Mouse (Mus musculus) hindbrain, embryonic 14.5 days (tissue): ENCODE measurements around the gene Gclc. TPM values are rescaled to one million over a fixed set of nuclear protein-coding genes. Genes with fewer than 3 reads are reported as not detected.

Experiments used
- ATAC-seq: fragments of 200-750 bp; cut with Nextera tagmentation; 2 replicates; pipeline ENCODE4 v1.8.0; 2017; ENCODE audit warnings: moderate number of reproducible peaks, mild to moderate bottlenecking, moderate TSS enrichment, moderate library complexity; ENCODE audit not compliant: low FRiP score
- DNase-seq: peaks from one replicate; pipeline ENCODE4 v3.0.0-alpha.2; 2015; ENCODE audit warnings: low spot score
- H3K27ac ChIP-seq: fragments of 300-500 bp; sonication (generic); 2 replicates; pipeline ENCODE4 v1.5.1; 2014; ENCODE audit warnings: mild to moderate bottlenecking, moderate library complexity
- H3K27me3 ChIP-seq: fragments of 300-500 bp; sonication (generic); 2 replicates; pipeline ENCODE4 v1.6.1; 2014; ENCODE audit warnings: mild to moderate bottlenecking, low read length, mixed read lengths; ENCODE audit not compliant: control insufficient read depth, insufficient read depth
- H3K36me3 ChIP-seq: fragments of 300-500 bp; sonication (generic); replicated peaks from 2 replicates; pipeline ENCODE4 v1.6.1; 2014; ENCODE audit not compliant: control insufficient read depth, insufficient read depth
- H3K4me1 ChIP-seq: fragments of 300-500 bp; sonication (generic); replicated peaks from 2 replicates; pipeline ENCODE4 v1.6.1; 2014; ENCODE audit warnings: antibody characterized with exemption, low read length, mixed read lengths; ENCODE audit not compliant: control insufficient read depth, insufficient read depth
- H3K4me2 ChIP-seq: fragments of 300-500 bp; sonication (generic); replicated peaks from 2 replicates; pipeline ENCODE4 v1.6.1; 2014; ENCODE audit warnings: mild to moderate bottlenecking, moderate library complexity
- H3K4me3 ChIP-seq: fragments of 300-500 bp; sonication (generic); replicated peaks from 2 replicates; pipeline ENCODE4 v1.5.1; 2014; ENCODE audit warnings: mild to moderate bottlenecking, low read length
- H3K9ac ChIP-seq: fragments of 300-500 bp; sonication (generic); 2 replicates; pipeline ENCODE4 v1.6.1; 2014
- H3K9me3 ChIP-seq: fragments of 300-500 bp; sonication (generic); 2 replicates; pipeline ENCODE4 v1.6.1; 2016; ENCODE audit warnings: low read length; ENCODE audit not compliant: control insufficient read depth
- WGBS: fragments of 180-500 bp; shearing (Covaris S2); extraction: QIAGEN DNeasy Blood & Tissue Kit; methylation state at CpG from one replicate; pipeline ENCODE4 v1.1.7; 2014; 5-methylcytosine and 5-hydroxymethylcytosine counted together
- polyA plus RNA-seq: library from polyadenylated mRNA; unstranded; fragments of >200 nt; fragmentation: Nextera tagmentation; extraction: Ambion mirVana; gene quantifications from 2 replicates; pipeline ENCODE4 v1.2.1, GENCODE M21; 2014

Gene Gclc
- polyA plus RNA-seq, 1 experiment from 2014 or later = 21.7 TPM

DNA sequence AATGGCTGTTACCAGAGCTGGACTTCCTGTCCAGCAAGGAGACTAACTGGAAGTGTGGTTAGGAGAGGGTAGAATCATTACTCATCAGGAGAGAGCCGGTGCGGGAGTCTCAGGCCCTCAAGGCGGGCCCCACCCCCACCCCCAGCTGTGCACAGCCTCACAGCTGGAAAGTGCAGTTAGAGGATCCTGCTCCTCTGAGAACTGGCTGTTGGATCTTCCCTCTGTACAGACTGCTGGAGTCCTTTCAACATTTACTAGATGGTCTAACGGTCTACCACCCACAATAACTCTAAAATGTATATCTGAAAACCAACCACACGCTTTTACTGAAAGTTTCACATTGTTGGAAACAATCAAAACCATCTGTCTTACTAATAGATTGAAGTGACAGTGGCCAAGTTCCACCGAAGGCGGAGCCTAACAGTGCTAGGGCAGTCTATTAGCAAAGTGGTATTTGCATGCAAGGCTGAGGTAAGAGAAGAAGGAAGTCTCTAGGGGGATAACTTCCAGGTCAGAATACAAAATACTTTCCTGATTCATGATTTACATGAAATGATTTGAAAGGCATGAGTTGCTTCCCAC, 71.1 kb downstream of the Gclc start:
- no peak overlapping the region for H3K9ac ChIP-seq
- no peaks in the 10 kb centered on the region for H3K36me3 ChIP-seq
- no peak overlapping the region for H3K27ac ChIP-seq
- ATAC-seq = no peak; the same call in 1 of the 2 replicates
- H3K4me1 ChIP-seq = no peaks in the 10 kb centered on the region
- no peak overlapping the region for H3K4me3 ChIP-seq
- no peak for DNase-seq
- no peak overlapping the region for H3K4me2 ChIP-seq
- H3K27me3 ChIP-seq = no peaks in the 10 kb centered on the region
- H3K9me3 ChIP-seq = 0 out of 2 replicates have a peak, but pooled peaks cover 3% of the 10 kb centered on the region
- WGBS = 15% methylated on average over 7 of the region's 7 CpGs

DNA sequence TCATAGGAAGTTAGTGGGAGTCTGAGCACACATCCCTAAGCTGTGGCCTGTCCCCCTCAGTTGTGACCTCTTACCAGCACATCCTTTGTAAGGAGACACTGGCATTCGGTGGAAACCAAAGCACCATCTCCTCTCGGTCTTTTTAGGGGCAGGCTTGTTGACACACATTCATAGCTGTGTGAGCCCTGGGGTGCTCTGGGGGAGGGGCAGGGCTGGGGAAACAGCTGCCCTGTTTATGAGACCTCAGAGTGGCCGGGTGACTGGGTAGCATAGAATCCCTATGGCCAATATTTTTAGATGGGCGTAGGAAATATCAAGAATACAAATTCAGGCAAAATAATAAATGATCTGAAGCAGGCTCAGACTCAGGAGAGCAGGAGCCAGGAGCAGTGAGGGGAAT, 71.9 kb downstream of the Gclc start:
- ATAC-seq = no peak
- no peak for DNase-seq
- Histone ChIP-seq H3K27ac (no peak overlapping the region), H3K36me3 (no peaks in the 10 kb centered on the region), H3K4me1 (no peaks in the 10 kb centered on the region), H3K4me3 (no peak overlapping the region), H3K27me3 (no peaks in the 10 kb centered on the region), H3K9me3 (no peaks in the 10 kb centered on the region), H3K4me2 (no peak overlapping the region), H3K9ac (no peak overlapping the region)
- 38% methylated on average over 4 of the region's 4 CpGs for WGBS

DNA sequence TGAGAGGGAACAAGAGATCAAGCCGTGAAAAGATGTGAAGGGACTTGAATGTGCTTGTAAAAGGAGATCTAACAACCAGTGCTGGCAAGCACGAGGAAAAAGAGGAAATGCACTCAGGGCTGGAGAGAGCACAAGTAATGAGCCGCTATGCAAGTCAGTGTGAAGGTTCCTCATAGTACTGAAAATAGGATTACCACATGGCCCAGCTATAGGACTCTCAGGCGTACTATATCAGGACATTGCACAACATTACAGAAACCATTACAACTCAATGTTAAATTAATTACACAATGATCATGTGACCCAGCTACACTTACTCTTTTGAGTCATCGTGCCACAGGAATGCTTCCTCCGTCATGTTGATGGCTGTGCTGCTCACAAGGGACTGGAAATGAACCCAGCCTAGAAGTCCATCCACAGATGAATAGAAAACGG, 74.2 kb downstream of the Gclc start:
- no peaks in the 10 kb centered on the region for H3K36me3 ChIP-seq
- ATAC-seq (no peak), DNase-seq (no peak)
- no peak overlapping the region for H3K4me2 ChIP-seq
- no peak overlapping the region for H3K9ac ChIP-seq
- no peaks in the 10 kb centered on the region for H3K27me3 ChIP-seq
- 73% methylated on average over 7 of the region's 7 CpGs for WGBS
- no peaks in the 10 kb centered on the region for H3K9me3 ChIP-seq
- H3K4me1 ChIP-seq = no peaks in the 10 kb centered on the region
- H3K27ac ChIP-seq = no peak overlapping the region
- no peak overlapping the region for H3K4me3 ChIP-seq

DNA sequence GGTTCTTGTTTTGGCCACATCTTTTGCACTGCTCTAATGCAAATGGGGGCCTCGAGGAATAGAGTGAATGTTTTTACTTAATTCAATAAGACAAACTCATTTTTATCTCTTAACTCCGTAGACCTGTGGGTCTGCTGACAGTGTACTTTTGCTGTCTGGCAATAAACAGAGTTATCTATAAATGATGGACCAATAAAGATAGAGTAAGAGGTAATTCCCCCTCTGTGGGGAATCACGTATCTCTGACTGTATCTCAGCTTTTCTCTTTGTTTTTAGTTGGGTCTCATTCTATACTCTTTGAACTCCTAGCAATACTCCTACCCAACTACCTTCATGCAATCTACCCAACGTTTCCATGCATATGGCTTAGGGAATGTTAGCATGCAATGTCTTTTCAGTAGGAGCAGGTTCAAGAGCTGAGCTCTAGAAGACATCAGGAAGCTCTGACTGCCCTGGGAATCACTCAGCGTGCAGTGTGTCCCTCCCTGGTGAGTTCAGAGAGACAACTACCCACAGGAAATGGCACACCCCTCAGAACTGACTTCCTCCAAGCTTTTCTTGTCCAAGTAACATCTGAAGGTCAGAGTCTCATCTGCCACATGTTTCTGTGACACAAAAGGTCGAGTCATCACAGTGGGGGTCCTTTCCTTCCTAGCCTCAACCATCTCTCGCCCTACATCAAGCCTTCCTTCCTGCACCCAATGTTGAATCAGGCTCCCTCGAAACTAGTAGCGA, 80.1 kb downstream of the Gclc start:
- ATAC-seq (no peak), DNase-seq (no peak)
- WGBS = 72% methylated on average over 9 of the region's 9 CpGs
- no peak overlapping the region for H3K4me2 ChIP-seq
- H3K27me3 ChIP-seq = no peaks in the 10 kb centered on the region
- no peaks in the 10 kb centered on the region for H3K9me3 ChIP-seq
- H3K36me3 ChIP-seq = no peaks in the 10 kb centered on the region
- H3K4me3 ChIP-seq = no peak overlapping the region
- H3K27ac ChIP-seq = no peak overlapping the region
- no peaks in the 10 kb centered on the region for H3K4me1 ChIP-seq
- no peak overlapping the region for H3K9ac ChIP-seq

DNA sequence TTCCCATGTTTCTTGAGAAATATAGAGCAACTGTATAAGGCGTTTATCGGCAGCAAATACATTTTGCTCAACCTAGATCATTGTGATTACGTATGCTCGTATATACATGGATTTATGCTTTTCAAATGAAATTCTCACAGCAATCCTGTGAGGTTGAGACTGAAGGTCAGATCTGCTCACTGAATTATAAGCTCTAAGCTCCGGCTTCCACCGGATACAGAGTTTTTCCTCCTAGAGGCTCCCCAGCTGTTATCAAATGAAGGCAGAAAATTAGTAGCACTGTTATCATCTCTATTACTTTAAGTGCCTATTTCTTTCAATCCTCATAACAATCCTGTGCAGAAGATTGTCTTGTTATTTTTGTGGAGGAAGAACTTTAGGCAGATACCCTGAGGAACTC, 80.8 kb downstream of the Gclc start:
- no peaks in the 10 kb centered on the region for H3K4me1 ChIP-seq
- H3K27ac ChIP-seq = no peak overlapping the region
- no peaks in the 10 kb centered on the region for H3K9me3 ChIP-seq
- H3K27me3 ChIP-seq = no peaks in the 10 kb centered on the region
- ATAC-seq (no peak), DNase-seq (no peak)
- no peak overlapping the region for H3K4me2 ChIP-seq
- no peaks in the 10 kb centered on the region for H3K36me3 ChIP-seq
- no peak overlapping the region for H3K4me3 ChIP-seq
- H3K9ac ChIP-seq = no peak overlapping the region
- 94% methylated on average over 6 of the region's 6 CpGs for WGBS

DNA sequence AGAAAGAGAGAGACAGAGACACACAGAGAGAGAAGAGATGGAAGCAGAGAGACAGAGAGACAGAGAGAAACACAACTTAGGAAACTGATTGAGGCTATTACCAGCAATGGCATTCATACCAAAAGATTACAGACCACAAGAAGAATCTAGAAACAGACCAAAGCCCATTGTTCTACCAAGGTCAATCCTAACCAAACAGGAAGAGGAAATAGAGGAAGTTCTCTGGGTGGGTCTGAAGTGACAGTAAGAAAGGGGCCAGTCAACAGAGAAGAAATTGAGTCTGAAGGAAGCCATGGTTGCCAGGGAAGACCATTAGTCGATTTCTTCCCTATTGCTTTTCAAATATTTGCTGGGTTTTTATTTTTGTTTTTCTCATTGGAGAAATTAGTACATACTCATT, 81.4 kb downstream of the Gclc start:
- ATAC-seq = no peak
- Histone ChIP-seq H3K4me2 (no peak overlapping the region), H3K27ac (no peak overlapping the region), H3K36me3 (no peaks in the 10 kb centered on the region), H3K27me3 (no peaks in the 10 kb centered on the region), H3K4me3 (no peak overlapping the region), H3K9me3 (no peaks in the 10 kb centered on the region), H3K4me1 (no peaks in the 10 kb centered on the region), H3K9ac (no peak overlapping the region)
- WGBS = 90% methylated on average over 1 of the region's 1 CpGs
- no peak for DNase-seq

DNA sequence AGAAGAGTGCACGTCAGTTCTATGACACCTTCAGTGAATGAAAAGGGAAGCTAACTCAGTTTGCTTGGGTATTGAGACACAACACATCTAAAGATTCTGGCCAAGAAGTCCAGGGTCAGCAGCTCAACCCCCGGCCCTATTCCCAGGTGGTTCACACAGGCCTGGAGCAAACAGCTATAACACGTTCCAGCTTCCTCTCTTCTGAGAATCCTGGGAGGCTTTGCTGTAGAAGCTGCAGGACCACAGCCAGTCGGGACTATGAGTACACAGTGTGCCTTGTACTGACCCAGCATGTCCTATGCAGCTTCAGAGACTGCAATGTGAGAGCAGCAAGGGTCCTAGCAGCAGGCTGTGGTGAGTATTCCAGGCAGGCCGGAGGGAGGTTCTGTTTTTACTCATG, 84.3 kb downstream of the Gclc start:
- 80% methylated on average over 5 of the region's 5 CpGs for WGBS
- Histone ChIP-seq H3K27me3 (no peaks in the 10 kb centered on the region), H3K36me3 (no peaks in the 10 kb centered on the region), H3K27ac (no peak overlapping the region), H3K4me3 (no peak overlapping the region), H3K9ac (no peak overlapping the region), H3K4me1 (no peaks in the 10 kb centered on the region), H3K4me2 (no peak overlapping the region), H3K9me3 (no peaks in the 10 kb centered on the region)
- no peak for ATAC-seq
- no peak for DNase-seq

Other genes with a start within 250 kb of the Gclc start
- gene Lrrc1, start 209.7 kb upstream of the Gclc start, polyA plus RNA-seq = 6.4 and 7.0 TPM in 2 replicates
- gene Klhl31, start 118.0 kb upstream of the Gclc start, polyA plus RNA-seq = 0.41 and 0.47 TPM in 2 replicates
- 73.5 and 79.3 TPM in 2 replicates for gene Elovl5, start 162.8 kb downstream of the Gclc start, polyA plus RNA-seq